Mouse (Mus musculus): ENCODE data around the gene Ccdc50.

DNA sequence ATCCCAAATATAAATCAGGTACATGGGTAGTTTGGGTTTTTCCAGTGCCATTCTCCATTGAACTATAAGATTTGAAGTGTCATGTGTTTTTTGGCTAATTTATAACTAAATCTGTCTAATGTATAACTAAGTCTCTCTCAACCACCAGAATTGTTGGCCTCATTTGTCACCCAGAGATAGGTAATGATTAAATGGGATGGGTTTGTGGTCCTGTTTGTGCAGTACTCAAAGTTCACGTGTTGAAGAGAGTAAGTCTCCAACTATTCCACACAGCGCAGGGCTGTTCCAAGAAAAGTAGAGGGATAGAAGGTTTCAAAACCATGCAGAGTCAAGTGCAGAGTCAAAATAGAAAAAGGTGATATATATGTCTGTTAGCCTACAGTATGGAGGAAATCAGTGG lies 13.4 kb upstream of the Ccdc50 start:
- TF ChIP-seq POLR2A (IDR thresholded peaks at IDR 0.05; ENCODE audit: extremely low read depth, insufficient read depth, low read length) (no peak), CTCF (IDR thresholded peaks at IDR 0.05; ENCODE audit: low read depth, low read length) (no peak)

All from liver, adult 2 months (tissue).